ENCODE assay signal across 25 mouse cellular contexts in the genomic region with DNA sequence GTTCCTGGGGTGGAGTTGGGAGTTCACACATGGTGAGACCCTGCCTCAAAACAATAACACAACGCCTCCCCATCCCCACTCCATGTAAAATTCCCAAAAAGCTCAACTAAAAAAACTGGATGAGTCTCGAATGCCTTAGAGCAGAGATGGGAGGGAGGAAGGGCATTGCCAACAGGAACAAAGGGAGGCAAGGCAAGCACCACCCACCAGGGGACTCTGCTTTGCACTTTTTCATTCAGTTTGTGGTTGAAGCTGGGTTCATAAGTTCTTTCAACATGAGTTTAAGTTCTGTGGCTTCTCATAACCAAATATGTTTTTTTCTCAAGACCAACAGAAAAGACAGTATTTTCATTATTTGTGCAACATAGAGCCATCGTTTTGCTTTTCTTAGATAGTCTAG. TPM values are rescaled to one million over a fixed set of nuclear protein-coding genes. Genes with fewer than 3 reads are reported as not detected.
DNase-seq lines count a peak whose midpoint lies in the region; ATAC-seq and TF ChIP-seq lines count a peak whose summit lies in the region.
"Had no signal": no experiment of that assay in that cellular context is flagged by ENCODE, and none has a peak within 500 bp of the region (broad histone marks: within the 10 kb centered on the region; RNA-seq: fewer than 3 reads in every experiment).

No protein-coding gene starts in this region.

- 61% methylated on average over 3 of the region's 3 CpGs for WGBS in liver, embryonic 16.5 days (ENCODE audit: insufficient replicate concordance)
- WGBS in hindbrain, embryonic 11.5 days: 73% methylated on average over 3 of the region's 3 CpGs

- H3K36me3 ChIP-seq in liver, embryonic 16.5 days (ENCODE audit: control insufficient read depth, insufficient read depth): no peaks in the 10 kb centered on the region
- no peaks in the 10 kb centered on the region for H3K36me3 ChIP-seq in hindbrain, embryonic 11.5 days (ENCODE audit: control insufficient read depth, insufficient read depth, low read length)
- H3K36me3 ChIP-seq: embryonic facial prominence, embryonic 13.5 days; neural tube, embryonic 15.5 days had no signal

- no peak for ATAC-seq in liver, embryonic 16.5 days (ENCODE audit: low read depth)
- ATAC-seq in hindbrain, embryonic 11.5 days (ENCODE audit: low FRiP score): no peak

- H3K9me3 ChIP-seq in liver, embryonic 16.5 days (replicated peaks; ENCODE audit: control insufficient read depth, low read length): no peaks in the 10 kb centered on the region
- H3K9me3 ChIP-seq in hindbrain, embryonic 11.5 days (ENCODE audit: control insufficient read depth, low read length): no peaks in the 10 kb centered on the region
- H3K9me3 ChIP-seq: embryonic facial prominence, embryonic 13.5 days; limb, embryonic 13.5 days; midbrain, embryonic 10.5 days; neural tube, embryonic 15.5 days had no signal

- H3K27ac ChIP-seq in layer of hippocampus, adult 2 months: no peak overlapping the region
- H3K27ac ChIP-seq in liver, embryonic 16.5 days (ENCODE audit: low read length): peak overlapping the region; percentile 56; the same call in 1 of the 2 replicates
- no peak overlapping the region for H3K27ac ChIP-seq in hindbrain, embryonic 11.5 days (ENCODE audit: low read depth, low read length)
- H3K27ac ChIP-seq: embryonic facial prominence, embryonic 13.5 days; kidney, postnatal 0 days; limb, embryonic 13.5 days; midbrain, embryonic 10.5 days; neural tube, embryonic 15.5 days had no signal

- no peak overlapping the region for H3K4me3 ChIP-seq in layer of hippocampus, adult 2 months
- H3K4me3 ChIP-seq in liver, embryonic 16.5 days (ENCODE audit: low read depth, low read length): no peak overlapping the region
- no peak overlapping the region for H3K4me3 ChIP-seq in hindbrain, embryonic 11.5 days (ENCODE audit: low read depth, low read length)

- H3K4me1 ChIP-seq in liver, embryonic 16.5 days (ENCODE audit: control insufficient read depth, low read depth, low read length): peaks cover 14% of the 10 kb centered on the region
- H3K4me1 ChIP-seq in hindbrain, embryonic 11.5 days (replicated peaks; ENCODE audit: control insufficient read depth, insufficient read depth, low read length): no peaks in the 10 kb centered on the region

- no peak for DNase-seq in layer of hippocampus, adult 2 months (ENCODE audit: low spot score in 2 of 2)
- DNase-seq in layer of hippocampus, adult 18-20 months (ENCODE audit: low spot score in 2 of 2): no peak
- peak; percentile 56 for DNase-seq in 416B (ENCODE audit: low read depth)
- DNase-seq in NIH3T3 (ENCODE audit: low read depth): peak; percentile 39
- no peak for DNase-seq in kidney, adult 11 months
- no peak for DNase-seq in hindbrain, embryonic 11.5 days (ENCODE audit: low spot score)
- no peak for DNase-seq in spleen, postnatal 36 days (ENCODE audit: low spot score in 2 of 2)
- DNase-seq: cerebellum, adult 8-10 months; heart, adult 18-20 months; lung, postnatal 10 days; right cerebral cortex, postnatal 25 days; thymus, adult 2 months had no signal

- no peak overlapping the region for H3K9ac ChIP-seq in liver, embryonic 16.5 days (ENCODE audit: low read depth, low read length)
- H3K9ac ChIP-seq in hindbrain, embryonic 11.5 days (ENCODE audit: low read depth, low read length): no peak overlapping the region
- H3K9ac ChIP-seq: embryonic facial prominence, embryonic 13.5 days; neural tube, embryonic 15.5 days had no signal

- H3K4me2 ChIP-seq in liver, embryonic 16.5 days (ENCODE audit: low read depth, low read length): no peak overlapping the region
- H3K4me2 ChIP-seq in hindbrain, embryonic 11.5 days (replicated peaks; ENCODE audit: low read depth, low read length): no peak overlapping the region

- peak; percentile 40 for TF ChIP-seq CTCF in layer of hippocampus, adult 2 months (conservative IDR thresholded peaks at IDR 0.05)

- no peaks in the 10 kb centered on the region for H3K27me3 ChIP-seq in liver, embryonic 16.5 days (ENCODE audit: control insufficient read depth, insufficient read depth, low read depth, low read length)
- H3K27me3 ChIP-seq in hindbrain, embryonic 11.5 days (ENCODE audit: control insufficient read depth, insufficient read depth, low read length): no peaks in the 10 kb centered on the region
- H3K27me3 ChIP-seq: embryonic facial prominence, embryonic 13.5 days; limb, embryonic 13.5 days; neural tube, embryonic 15.5 days had no signal

RNA-seq across cellular contexts. Expression of a gene that starts 1.2 kb away (rescaled TPM):
- total RNA-seq in layer of hippocampus, adult 2 months (2021): 10 to 100 TPM in 1 of 2 experiments, 1 to 10 TPM in 1; 9.9 to 11.3 TPM
- 10 to 100 TPM in 1 of 2 experiments, 1 to 10 TPM in 1; 8.9 to 10.9 TPM for total RNA-seq in layer of hippocampus, adult 18-20 months (2021)
- 41.6 and 47.0 TPM in 2 replicates for polyA plus RNA-seq in liver, embryonic 16.5 days (2015; fragmentation: Nextera tagmentation; extraction: Ambion mirVana)
- 51.2 and 67.2 TPM in 2 replicates for polyA plus RNA-seq in hindbrain, embryonic 11.5 days (2014; fragmentation: Nextera tagmentation; extraction: Ambion mirVana)

RNA-seq across cellular contexts. Expression of a gene that starts 13.8 kb away (rescaled TPM):
- 10 to 100 TPM; 54.8 to 60.6 TPM for total RNA-seq in layer of hippocampus, adult 2 months (2021)
- 10 to 100 TPM; 58.9 to 59.2 TPM for total RNA-seq in layer of hippocampus, adult 18-20 months (2021)
- 19.0 and 19.4 TPM in 2 replicates for polyA plus RNA-seq in liver, embryonic 16.5 days (2015; fragmentation: Nextera tagmentation; extraction: Ambion mirVana)
- polyA plus RNA-seq in hindbrain, embryonic 11.5 days (2014; fragmentation: Nextera tagmentation; extraction: Ambion mirVana): 55.0 and 55.2 TPM in 2 replicates

RNA-seq across cellular contexts. Expression of a gene that starts 14.4 kb away (rescaled TPM):
- total RNA-seq in layer of hippocampus, adult 2 months (2021): not detected
- total RNA-seq in layer of hippocampus, adult 18-20 months (2021): not detected
- not detected in 2 replicates for polyA plus RNA-seq in liver, embryonic 16.5 days (2015; fragmentation: Nextera tagmentation; extraction: Ambion mirVana)
- not detected in 2 replicates for polyA plus RNA-seq in hindbrain, embryonic 11.5 days (2014; fragmentation: Nextera tagmentation; extraction: Ambion mirVana)
- total RNA-seq: adrenal gland, postnatal 36 days; gastrocnemius, adult 8-10 months; heart, adult 18-20 months; hematopoietic stem cell, adult 5-6 weeks; layer of hippocampus, postnatal 10 days; left cerebral cortex, postnatal 10 days had no signal
- polyA plus RNA-seq: cortical plate, adult 2 months; embryonic facial prominence, embryonic 13.5 days; heart, embryonic 14.5 days; kidney, postnatal 0 days; limb, embryonic 13.5 days; midbrain, embryonic 10.5 days; neural tube, embryonic 15.5 days had no signal

RNA-seq across cellular contexts. Expression of a gene that starts 44.0 kb away (rescaled TPM):
- not detected for total RNA-seq in layer of hippocampus, adult 2 months (2021)
- total RNA-seq in layer of hippocampus, adult 18-20 months (2021): not detected
- polyA plus RNA-seq in liver, embryonic 16.5 days (2015; fragmentation: Nextera tagmentation; extraction: Ambion mirVana): not detected in 2 replicates
- 0.12 TPM in 1 of 2 replicates, not detected in the other for polyA plus RNA-seq in hindbrain, embryonic 11.5 days (2014; fragmentation: Nextera tagmentation; extraction: Ambion mirVana)
- total RNA-seq: adrenal gland, postnatal 36 days; gastrocnemius, adult 8-10 months; heart, adult 18-20 months; hematopoietic stem cell, adult 5-6 weeks; layer of hippocampus, postnatal 10 days; left cerebral cortex, postnatal 10 days had no signal
- polyA plus RNA-seq: cortical plate, adult 2 months; heart, embryonic 14.5 days; midbrain, embryonic 10.5 days had no signal

Comparison
In these comparisons a context has a peak if more than half of its experiments do, and no peak if none do; other contexts are left out.
1. DNase-seq: peak in 416B (single experiment) and NIH3T3 (single experiment); none in layer of hippocampus, adult 2 months (0 of 2), layer of hippocampus, adult 18-20 months (0 of 2), kidney, adult 11 months (single experiment), hindbrain, embryonic 11.5 days (single experiment) and spleen, postnatal 36 days (0 of 2).